Mouse (Mus musculus): ENCODE results near the gene Pafah1b2.

Pafah1b2 gene

DNA sequence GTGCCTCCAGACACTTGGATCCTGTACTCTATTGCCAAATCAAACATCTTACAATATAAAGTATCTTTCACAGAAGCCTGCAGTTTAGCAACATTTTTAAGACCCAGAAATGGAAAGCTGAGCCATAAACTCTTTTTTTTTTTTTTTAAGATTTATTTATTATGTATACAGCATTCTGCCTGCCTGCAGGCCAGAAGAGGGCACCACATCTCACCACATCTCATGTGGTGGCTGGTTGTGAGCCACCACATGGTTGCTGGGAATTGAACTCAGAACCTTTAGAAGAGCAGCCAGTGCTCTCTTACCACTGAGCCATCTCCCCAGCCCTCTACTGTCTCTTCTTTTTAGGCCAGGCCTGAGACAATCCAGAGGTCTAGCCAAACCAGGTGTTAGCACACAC lies 31.2 kb downstream of the Pafah1b2 start:
- no peak for DNase-seq (ENCODE audit: low read depth)

DNA sequence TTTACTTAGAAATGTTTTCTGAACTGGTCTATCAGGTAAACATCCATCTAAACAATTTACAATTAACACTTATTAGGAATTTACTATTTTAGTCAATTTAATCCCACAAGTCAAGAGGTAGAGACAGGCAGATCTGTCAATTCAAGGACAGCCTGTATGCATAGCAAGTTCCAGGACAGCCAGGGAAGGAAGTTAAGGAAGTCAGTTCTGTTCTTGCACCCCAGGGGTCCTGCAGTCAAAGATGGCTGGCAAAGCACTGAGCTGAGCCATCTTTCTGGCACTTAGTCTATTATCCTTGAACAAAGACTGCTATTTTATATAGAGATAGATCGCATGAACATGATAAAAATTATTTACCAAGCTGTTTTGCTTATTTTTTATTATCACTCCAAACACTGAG lies 31.9 kb downstream of the Pafah1b2 start:
- DNase-seq (ENCODE audit: low read depth), result no peak

DNA sequence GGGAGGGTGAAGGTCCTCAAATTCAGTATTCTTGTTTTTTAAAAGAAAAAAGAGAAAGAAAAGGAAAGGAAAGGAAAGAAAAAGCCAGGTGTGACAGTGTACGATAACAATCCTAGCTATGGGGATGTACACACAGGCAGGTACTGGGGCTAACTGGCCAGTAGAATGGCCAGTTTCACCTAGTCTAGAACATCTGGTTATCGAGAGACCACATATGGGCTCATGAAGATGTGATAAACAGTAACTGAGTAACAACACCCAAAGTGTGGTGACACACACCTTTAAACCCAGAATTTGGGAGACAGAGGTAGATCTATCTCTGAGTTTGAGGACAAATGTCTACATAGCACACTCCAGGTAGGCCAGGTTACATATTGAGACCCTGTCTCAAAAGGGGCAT lies 32.7 kb downstream of the Pafah1b2 start:
- DNase-seq (ENCODE audit: low read depth), result no peak

DNA sequence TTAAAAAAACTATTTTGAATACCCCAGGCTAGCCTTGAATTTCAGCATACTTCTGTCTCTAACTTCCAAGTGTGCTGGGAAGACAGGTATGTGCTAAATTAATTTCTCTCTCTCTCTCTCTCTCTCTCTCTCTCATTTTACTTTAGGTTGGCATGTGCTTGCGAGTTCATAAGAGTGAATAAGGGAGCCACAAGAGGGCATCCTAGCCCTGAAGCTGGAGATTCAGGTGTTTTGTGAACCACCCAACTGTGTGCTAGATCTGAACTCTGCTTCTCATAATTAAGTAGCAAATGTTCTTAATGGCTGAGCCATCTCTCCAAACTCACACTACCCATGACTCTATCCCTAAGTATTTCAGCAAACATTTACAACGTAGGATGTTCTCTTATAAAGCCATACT lies 35.6 kb downstream of the Pafah1b2 start:
- no peak for DNase-seq (ENCODE audit: low read depth)

DNA sequence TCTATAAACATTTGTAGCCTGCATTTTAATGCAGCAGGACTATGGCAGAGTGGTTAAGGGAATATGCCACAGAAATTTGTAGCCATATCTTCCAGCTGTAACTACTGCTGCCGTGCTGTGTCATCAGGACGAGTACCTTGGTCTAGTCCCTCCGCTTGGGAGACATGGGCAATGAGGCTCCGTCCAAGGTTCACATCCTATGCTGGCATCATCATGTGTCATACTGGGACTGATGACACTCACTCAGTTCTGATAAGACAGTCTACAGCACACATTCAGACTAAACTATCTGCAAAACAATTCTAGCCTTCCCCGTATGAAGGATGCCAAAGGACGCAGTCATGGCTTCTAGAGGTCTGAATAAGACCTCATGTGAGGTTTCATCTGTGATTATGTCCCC lies 48.9 kb downstream of the Pafah1b2 start:
- DNase-seq (ENCODE audit: low read depth), result no peak

DNA sequence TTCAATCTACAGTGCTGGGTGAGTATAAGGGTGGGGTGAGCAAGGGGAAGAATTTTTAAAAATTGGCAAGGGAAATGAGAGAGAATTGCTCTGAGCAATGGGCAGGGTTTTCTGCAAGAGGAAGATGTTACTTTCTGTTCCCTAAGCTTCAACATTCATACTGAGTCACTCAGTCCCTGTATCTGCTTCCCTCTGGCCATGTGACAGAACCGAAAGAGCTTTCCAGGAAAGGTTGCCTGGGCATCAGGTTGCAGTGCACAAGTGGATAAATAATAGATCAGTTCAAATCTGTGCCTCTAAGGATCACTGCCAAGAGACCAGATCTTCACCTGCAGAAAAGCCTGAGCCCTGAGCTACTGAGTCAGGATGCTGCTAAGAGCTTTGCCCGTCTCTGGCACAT lies 50.6 kb downstream of the Pafah1b2 start:
- no peak for DNase-seq (ENCODE audit: low read depth)

DNA sequence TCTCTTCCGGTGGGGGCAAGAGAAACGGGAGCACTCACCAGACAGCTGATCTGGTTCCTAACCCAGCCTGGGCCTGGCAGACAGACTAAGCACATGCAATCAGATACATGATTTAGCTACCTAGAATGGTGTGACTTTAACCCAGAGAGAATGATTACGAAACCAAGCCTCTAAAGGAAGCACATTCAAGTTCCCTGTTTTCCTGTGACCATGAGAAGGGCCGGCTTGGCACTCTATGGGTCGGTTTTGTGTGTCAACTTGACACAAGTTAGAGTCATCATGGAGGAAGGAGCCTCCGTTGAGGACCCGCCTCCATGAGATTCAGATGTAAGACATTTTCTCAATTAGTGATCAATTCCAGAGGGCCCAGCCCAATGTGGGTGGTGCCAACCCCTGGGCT lies 52.8 kb downstream of the Pafah1b2 start:
- no peak for DNase-seq (ENCODE audit: low read depth)

DNA sequence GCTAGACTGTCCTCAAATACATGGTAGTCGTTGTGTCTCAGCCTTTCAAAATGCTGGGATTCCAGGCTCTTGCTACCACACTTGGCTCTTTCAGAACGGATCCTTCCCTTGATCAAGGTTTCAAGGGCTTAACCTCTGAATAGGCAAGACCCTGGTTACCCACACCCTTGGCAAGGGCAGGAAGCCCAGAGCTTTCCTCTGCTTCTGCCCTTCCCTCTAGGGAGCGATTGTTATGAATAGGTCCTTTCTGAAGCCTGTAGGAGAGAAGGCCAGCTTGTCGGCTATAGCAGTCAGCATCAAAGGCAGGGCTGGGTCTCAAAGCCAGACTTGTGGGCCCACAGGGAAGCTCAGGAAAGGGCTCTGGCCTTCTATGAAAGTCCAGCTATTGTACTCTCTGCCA lies 53.6 kb downstream of the Pafah1b2 start:
- DNase-seq (ENCODE audit: low read depth), result no peak

DNA sequence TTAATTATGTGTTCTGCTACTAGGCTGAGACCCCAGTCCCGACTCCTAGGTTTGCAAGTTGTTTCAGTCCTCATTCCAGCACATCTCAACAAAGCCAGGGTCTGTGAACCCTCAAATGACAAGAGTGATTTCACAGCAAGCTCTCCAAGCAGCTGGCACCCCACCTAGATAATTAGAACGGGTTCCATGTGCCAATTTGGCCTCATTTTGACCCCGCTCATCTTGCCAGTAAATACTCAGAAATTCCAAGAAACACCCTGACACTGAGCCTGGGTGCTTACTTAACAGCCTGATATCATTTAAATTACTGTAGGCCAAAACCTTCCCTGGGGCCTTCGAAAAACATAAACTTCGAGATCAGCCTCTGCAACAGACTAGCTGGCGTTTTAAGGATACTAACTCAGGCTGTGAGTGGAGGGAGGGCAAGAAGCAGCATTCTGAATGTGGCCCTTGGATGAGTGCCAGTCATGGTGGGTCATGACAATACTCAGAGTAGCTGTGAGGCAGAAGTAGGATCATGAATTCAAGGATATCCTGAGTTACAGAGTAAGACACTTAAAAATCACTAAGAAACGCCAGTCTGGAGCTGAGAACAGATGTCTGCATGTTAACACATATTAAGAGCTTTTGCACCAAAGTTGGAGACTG lies 54.3 kb downstream of the Pafah1b2 start:
- DNase-seq (ENCODE audit: low read depth), result no peak

DNA sequence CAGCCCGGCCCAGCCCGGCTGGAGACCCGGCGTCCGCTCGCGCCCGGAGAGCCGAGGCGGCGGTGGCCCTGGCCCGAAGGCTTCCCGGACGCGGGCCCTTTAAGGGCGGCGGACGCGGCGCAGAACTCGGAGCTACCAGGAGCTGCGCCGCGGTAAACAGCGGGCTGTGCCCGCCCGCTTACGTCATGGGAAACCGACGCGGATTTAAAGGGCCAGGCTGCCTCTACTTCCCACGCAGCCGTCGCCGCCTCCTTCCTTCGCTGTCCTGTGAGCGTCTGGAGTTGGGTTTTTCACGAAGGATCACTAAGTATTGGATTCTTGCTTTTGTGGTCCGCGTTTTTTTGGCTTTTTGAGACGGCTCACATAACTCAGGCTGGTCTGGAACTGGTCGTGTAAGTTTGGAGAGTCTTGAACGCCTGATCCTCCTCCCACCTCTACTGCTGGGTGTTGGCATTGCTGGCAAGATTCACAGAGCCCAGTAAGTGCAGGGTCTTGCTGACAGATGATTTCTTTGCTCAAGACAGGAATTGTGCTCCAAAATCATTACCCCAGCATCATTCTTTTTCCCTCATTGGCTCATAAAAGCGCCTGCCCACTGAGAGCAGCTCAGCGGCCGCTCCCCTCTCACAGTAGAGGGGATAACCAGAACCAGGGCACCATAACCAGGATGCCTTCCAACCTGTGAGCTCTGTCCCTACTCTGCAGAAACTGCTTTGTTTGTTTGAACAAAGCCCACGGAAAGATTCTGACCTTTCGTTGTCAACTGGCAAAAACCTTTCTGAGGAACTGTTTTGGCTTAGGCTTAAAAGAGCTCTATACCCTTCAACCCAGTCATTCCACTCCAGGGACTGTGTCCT lies 57.2 kb downstream of the Pafah1b2 start, which contains the start of gene Sidt2:
Gene Sidt2 (minus strand): TSS at position 152 of the 857 bp plus-strand sequence.
- peak; percentile 70 for DNase-seq (ENCODE audit: low read depth)

DNA sequence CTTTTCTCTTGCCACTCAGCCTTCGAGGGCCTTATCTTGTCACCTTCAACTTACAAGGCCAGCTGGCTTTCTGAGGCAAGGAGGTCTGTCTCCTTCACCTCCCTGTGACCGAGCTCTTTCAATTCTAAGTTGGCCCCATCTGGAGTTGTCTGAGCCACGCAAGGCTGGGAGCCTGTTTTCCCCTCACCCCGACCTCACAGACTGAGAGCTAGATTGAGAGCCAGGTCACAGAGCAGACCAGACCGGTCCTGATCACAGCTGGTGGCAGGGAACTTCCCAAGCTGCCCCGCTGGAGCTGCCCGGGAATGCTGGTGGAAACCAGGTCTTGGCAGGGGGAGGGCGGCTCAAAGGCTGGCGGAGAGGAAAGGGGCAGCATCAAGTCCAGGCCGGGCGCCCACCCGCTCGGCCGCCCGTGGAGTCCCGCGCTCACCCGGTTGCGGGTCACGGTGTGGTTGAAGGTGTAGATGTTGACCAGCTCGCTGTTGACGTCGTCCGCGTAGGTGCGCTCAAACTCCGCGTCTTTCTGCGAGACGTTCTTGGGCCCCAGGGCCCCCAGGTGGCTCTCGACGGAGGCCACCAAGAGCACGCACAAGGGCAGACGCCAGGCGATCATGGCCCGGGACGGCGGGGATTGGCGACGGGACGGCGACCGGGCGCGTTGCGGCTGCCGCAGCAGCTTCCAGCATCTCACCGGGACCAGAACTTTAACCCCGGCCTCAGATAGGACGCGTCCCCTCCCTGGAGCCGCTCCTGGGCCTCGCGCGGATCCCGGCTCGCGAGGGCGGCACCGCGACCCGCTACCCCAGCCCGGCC lies 58.0 kb downstream of the Pafah1b2 start:
- no peak for DNase-seq (ENCODE audit: low read depth)

DNA sequence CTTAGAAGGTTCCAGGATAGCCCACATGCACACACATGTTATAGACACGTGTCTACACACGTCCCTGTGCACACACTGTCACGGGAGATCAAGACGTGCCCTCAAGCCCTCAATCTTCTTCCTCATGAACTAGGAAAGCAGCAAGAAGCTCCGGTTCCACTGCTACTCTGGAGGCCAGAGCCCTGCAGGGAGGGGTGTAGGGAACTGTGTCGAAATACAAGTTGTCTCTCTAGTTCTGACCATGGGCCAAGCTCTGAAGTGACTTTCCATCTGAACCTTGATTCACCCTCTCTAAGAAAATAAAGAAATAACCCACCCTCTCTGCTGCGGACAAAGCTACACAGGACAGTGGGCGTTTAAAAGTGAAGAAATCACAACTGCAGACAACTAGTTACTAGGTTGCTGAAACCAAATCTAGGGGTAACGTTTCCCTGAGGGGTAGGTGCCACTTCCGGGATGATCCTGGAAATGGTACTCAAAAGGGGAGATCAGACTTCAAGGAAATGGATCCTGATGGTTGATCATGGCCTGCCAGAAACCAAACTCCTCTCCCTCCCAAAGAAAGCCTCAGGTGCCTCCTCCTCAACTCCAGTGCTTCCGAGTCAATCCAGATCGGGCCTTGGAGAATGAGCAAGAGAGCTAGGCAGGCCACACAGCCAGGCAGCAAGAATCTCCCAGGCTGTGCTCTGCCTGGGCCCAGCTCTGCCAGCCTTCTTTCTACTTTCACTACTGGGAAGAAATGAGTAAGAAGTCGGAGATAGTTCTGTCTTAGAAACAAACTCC lies 58.8 kb downstream of the Pafah1b2 start:
- DNase-seq (ENCODE audit: low read depth), result no peak

DNA sequence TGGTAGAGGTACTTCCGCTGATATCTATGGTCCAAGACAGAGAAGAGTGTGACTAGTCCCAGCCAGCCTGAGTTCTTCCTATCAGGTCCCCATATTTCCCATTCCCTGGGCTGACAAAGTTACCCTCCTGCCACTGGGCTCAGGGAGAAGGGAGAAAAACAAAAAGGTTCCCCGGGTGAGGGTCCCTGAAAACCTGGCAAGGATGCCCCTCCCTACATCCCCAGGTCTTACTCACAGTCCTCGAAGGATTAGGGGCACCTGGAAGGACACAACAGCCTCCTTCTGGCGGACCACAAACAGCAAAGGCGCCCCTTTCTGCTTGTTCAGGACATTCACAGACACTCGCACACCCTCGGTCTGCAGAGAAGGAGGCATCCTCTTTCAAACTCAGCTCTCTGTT lies 59.6 kb downstream of the Pafah1b2 start:
- DNase-seq (ENCODE audit: low read depth), result no peak

DNA sequence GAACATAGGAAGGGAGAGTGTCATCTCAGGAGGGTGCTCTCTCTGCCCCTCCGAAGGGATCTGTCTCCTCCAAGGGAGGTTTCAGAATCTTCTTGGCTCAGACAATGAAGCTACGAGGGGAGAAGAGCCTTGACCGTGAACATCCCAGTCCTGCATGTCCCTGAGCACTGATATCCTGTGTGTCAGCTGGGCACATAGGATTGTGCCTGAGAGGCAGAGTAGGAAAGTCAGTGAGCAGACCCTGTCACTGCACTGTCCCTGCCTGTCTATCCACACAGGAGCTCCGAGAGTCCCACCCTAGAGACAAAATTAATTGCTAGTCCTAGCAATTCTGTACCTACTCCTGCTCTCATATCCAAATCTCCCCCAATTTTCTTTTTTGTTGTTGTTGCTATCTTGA lies 60.4 kb downstream of the Pafah1b2 start:
- DNase-seq (ENCODE audit: low read depth), result no peak

DNA sequence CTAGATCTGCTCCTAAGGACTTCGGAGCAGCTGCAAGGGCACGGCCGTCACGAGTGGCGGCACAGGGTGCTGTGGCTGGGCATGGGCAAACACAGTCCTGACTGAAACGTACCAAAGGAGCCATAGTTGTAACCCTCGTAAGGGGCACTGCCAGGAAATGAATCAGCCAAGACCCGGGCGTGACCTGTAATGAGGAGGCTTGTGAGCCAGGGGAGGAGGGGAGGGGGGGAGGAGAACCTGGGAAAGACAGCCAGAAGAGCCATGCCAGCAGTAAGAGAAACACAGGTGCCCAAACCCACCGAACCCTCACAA lies 65.7 kb downstream of the Pafah1b2 start:
- DNase-seq (ENCODE audit: low read depth), result no peak

DNA sequence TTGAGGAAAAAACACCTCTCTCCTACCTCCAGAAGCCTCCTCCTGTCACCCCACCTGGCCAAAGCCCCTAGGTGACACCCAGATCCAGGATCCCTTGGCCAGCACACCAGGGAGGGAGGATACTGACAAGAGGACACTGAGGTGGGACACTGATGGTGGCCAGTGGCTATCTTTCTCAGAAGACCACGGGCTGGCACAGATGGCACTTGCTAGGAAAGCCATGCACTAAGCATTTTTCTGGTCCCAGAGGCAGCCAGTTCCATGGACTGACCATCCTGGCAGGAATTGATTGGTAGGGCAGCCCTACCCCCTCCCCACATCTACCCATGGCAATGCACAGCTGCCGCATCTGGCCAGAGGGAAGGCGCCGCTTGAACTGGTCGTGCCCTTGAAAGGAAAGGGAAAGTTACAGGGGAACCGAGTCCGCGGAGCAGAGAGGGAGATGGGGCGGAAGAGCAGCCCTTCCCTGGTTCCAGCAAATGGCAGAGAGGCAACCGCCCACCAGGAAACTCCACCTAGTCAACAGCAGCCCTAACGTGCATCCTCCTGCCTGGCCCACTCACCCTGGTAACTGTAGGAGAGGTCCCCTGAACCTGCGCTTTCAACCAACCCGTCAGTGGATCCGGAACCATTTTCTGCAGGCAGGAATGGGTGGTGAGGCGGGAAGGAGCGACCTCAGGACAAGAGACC lies 66.2 kb downstream of the Pafah1b2 start:
- no peak for DNase-seq (ENCODE audit: low read depth)

DNA sequence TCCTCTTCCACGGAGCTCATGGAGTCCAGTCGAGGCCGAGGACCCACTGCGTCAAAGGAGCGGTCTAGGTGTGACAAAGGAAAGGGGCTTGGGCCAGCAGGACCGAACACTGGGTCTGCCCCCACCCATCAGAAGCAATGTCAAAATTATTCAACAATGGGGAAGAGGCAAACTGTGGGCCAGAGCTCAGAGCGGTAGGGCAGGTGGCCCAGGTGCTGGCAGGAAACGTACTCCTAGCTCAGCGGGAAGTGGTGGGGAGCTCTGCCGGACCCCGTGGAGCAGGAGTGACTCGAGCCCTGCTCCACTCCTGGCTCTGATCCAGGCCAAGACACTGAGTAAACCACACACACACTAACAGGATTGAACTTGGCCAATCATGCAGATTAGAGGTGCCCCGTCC lies 66.8 kb downstream of the Pafah1b2 start:
- DNase-seq (ENCODE audit: low read depth), result no peak

DNA sequence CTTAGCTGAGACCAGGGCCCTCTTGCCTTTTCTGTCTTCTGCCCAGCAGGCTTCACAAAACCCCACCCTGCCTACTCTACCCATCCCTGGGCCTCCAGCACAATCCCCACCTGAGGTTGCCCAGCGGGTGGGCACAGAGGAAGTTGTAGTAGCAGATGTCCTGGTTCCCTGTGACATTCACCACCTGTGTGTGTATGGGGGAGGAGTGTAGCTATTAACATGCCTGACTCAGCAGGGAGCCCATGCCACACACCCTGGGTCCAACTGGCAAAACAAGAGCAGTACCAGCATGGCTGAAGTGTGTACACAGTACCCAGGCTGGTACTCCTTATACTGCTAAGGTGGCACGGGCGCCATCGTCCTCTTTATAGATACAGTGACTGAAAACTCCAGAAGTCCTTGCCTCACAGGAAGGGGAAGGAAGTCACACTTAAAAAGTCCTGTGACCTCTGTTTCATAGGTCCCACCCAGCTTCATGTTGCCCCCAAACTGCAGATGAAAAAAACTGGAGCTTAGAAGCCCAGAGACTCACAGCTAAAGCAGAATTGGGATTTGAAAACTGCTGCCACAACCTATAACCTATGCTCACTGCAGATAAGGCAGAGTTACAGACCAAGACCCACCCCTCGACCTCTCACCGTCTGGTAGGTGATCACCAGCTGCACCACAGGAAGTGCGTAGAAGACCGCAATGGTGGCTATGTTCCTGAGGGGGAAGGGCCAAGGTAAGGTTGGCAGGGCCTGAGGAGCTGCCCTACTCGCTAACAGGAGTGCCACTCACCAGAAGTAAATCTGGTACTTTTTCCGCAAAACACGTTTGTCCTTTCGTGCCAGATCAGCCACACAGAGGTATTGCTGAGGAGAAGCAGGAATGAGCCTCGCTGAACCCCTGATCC lies 67.7 kb downstream of the Pafah1b2 start:
- no peak for DNase-seq (ENCODE audit: low read depth)

DNA sequence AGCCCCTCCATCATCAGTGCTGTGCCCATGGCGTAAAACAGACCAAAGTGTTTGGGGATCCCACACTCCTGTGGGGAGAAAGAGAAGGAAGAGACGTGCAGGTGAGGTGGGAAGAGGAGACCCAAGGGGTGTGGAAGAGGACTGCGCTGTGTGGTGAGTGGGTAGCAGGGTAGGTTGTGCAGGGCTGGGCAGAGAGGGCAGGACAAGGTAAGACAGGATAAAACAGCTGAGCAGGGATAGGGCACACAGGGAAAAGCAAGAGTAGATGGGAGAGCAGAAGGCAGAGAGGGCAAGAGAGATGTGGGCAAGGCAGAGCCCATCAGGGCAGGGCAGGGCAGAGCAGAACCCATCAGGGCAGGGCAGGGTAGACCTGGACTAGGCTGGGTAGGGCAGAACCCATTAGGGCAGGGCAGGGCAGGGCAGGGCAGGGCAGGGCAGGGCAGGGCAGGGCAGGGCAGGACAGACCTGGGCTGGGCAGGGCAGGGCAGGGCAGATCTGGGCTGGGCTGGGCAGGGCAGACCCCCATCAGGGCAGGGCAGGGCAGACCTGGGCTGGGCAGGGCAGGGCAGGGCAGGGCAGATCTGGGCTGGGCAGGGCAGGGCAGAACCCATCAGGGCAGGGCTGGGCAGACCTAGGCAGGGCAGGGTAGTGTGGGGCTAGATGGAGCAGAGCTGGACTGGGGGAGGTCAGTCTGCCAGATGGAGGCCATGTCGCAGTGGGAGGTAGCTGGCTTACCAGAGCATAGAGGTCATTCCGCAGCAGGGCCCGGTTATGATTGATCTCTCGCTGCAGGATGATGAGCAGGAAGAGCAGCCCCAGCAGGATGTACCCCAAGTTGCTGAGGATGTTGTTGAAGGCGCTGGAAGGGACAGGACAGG lies 68.6 kb downstream of the Pafah1b2 start:
- DNase-seq (ENCODE audit: low read depth), result no peak

DNA sequence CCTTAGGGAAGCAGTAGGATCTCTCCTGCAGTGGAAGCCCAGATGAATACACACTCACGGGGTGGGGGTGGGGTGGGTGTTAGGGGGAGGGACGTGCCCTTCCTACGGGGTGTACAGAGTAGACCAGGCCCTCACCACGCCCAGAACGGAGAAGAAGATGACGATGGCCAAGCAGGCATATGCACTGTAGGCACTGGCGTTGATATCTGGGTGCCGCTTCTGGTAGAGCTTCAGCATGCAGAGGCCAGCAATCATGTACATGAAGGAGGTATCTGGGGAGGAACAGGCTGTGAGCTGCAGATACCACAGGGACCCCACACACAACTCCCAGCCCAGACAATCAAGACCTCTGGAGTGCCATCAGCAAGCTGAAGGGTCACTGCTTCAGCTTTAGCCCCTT lies 69.6 kb downstream of the Pafah1b2 start:
- no peak for DNase-seq (ENCODE audit: low read depth)

Measured in c-Kit-positive CD71-negative TER-119-negative erythroid progenitor cells, embryonic 14.5 days (primary cell).